Mouse (Mus musculus) mouse trophoblast stem cell (cell line): Measurements from ENCODE around the gene Fto.

Experiments used
- in situ Hi-C, 2 experiments: fragments of 300-500 bp; cut with MseI, MboI; formaldehyde crosslinking; loops; 2 replicates in 1 of 2; 3 replicates in 1 of 2; pipeline ENCODE4 v1.15.1; 2025

Gene Fto

DNA sequence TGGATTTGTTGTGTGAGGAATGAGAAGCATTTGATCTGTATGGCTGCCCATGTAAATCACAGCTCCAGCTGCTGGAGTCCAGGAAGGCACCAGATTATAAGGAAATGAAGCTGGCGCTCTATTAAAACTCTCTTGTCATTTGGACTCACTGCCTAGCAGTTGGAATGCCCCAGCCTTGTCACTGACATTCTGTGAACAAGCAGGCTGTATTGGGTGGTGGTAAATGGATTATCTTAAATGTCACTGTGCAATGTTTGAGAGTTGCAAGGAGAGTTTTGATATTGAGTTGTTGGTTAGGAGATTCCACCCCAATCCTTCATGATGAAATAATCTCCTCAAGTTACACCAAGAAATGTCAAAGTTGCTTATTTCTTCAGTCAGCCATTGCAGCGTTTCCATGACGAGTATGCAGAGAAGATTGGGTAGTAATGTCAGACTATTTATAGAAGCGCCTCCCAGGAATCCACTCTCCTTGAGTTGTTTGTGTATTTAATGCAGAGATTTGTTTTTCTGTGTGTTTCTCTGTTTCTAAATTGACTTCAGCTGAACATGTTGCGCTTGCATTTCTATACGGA, 246.8 kb downstream of the Fto start:
- in situ Hi-C loops = no loop called here

DNA sequence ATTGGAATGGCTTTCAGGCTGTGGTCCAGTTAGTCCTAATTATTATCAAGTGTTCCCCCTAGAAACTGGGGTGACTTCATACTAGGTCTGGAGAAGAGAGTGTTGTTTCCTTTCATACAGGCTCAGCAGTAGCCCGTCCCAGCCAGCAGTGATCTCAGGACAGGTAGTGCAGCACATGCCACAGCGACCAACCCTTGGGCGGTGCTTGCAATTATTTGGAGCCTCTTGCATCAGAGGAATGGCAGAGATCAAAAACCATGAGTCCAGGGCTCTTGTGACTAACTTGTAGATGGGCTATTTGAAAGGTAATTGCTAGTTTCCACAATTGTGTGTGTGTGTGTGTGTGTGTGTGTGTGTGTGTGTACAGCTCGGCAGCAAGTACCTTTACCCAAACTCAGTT, 247.9 kb downstream of the Fto start:
- in situ Hi-C loops = no loop called here

DNA sequence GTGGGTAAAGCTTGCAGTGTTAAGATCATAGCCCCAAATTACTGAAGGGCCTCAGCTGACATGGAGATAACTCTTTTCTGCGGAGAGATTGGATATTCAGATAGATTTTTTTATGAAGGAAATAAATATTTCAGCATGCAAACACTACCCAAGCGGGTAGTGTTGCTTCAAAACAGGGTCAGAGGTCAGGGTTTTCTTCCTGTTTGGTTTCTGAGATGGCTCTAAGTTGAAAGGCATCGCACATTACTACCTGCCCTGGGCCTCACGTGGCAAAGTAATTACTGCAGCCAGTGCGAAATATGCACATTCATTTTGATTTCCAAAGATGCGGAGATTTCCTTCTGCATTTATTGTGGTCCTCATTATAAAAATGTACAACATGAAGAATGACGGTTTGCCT, 249.3 kb downstream of the Fto start:
- in situ Hi-C loops = no loop called here

DNA sequence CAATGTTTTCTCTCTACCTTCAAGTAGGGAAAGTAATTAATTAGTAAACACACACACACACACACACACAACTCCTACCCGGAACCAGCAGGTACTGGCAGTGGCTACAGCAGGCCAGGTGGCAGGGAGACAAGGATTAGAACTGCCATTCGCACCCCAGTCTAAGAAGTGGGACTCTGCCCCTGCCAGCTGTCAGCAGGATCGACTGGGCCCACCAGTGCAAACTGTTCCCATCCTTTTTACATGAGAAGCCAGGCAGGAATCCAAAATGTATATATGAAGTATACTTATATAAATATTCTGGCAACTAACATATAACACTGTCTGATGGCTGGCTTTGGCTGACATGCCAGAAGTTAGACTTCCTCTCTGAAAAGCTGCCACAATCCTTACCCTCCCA, 250.0 kb downstream of the Fto start:
- in situ Hi-C loops = no loop called here

DNA sequence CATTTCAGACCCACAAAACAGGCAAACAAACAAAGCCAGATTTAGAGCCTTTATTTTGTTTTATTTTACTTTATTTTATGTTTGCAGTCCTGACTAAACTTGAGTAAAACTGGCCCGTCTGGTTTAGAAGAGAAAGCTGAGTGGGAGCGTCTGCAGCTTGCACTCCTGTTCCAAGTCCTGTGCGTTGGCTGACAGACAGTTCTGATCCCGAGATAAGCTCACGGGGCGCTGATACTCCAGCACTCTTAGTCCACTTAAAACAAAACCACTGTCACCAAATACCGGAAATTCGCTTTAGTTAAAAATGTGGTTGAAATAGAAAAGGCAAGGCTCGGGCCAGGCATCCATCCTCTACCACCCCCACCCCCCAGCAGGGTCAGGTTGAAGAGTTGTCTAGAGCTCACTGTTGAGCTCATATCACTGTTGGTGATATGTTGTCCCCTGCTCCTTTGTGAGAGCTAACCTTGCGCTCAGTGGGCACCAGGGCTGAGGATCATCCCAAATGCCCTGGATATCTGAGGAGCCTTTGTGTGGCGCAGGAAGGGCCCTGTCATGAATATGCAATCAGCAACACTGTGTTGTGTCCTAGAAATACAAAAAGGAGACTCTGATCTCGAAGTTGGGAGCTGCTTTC, 252.7 kb downstream of the Fto start:
- in situ Hi-C loops = no loop called here

DNA sequence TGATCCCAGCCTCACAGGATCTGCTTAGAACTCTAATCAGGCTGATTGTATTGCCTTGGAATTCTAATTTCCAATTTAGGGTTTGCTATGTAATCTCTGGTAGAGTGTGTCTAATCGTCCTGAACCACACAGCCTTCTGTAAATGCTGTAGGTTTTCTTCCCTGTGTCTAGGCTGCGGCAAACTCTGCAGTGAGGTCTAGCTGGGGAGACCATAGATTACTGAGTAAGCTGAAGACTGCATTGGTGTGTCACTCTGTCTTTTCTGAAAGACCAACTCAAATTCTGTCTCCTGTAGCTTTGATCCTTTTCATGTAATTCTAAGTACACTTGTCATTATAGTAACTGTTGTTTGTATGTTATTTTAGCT, 253.2 kb downstream of the Fto start:
- in situ Hi-C loops = no loop called here

DNA sequence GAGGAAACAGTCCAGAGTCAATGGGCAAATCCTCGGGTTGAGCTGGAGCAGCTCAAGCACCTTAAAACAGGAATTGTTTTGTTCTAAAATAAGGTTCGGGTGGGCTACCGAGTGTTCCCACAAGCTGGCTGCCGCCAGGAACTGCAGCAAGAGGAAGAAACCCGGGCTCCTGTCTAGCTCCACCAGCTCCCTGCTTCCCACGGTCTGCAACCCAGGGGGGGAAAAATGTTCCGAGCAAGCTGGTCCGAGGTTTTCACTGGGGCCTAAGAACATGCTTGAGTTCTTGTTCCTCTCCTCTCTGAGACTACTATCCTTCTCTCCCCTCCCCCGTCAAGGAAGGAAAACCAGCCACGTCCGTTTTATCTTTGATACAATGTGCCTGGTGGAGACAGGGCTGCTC, 256.5 kb downstream of the Fto start:
- in situ Hi-C loops = no loop called here

DNA sequence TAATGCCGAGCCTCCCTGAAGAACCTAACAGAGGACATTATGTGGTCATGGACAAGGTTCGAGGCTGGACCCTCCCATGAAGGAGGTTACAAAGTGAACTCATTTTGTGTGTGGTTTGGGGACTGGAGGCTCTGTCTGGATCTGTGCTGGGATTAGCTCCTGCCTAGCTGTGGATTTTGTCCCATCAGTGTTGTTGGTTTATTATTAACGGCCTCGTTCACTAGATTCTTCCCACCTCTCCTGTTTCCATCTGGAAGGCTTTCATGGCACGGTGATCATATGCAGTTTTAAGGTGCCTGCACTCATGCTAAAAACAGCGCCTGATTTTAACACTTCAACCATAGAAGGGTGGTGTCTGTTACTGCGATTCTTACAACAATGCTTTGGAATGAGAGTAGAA, 257.5 kb downstream of the Fto start:
- in situ Hi-C loops = no loop called here

DNA sequence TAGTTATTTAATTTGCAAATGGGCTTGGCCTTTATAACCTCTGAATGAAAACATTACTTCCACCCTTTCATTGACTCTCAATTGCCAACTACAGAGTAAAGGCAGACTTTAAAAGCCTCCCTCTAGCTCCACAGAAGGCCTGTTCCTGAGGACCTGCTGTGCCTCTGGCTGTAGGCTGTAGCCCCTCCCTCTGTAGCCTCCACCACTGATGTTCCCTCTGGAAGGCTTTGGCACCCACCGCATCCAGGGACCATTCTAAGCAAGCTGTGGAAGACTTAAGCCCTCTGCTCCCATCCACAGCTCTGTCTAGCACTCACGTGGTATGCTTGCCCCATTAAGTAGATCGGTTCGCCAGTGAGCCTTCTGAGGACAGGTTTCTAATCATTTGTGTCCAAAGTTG, 258.7 kb downstream of the Fto start:
- in situ Hi-C loops = no loop called here

DNA sequence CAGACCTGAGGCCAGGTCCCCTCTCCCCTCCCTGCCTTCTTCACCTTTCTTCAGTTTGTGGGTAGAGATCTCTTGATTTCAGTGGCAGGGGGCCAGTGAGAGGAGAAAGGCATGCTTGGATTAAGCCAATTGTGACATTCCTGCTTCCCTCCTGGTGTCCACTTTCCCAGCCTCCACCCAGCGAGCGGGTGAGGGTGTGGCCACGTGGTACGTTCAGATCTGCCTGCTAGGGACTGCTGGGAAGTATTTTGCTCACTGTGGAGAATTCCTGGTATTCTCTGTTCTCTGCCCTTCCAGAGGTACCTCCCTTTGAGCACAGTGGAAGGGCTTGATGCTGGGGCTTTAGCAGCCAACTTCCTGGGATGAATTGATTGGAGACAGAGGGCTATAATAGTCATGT, 259.3 kb downstream of the Fto start:
- in situ Hi-C loops = no loop called here

DNA sequence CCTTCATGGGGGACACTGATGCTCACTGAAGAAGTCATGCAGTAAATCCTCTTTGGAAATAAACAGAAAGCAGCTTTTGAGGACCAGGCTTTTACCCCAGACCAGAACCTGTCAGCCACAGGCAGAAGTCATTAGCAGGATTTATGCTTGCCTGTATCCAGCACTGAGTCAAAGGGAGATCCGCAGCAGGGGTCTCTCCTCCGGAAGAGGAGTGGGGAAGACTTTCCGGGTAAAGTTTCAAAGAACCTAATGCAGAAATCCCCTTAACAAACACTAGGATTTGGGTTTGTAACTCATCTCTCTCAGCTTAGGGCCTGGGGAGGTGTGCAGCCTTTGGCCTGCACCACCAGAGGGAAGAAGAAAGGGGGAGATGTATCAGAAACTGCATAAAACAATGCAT, 262.3 kb downstream of the Fto start:
- in situ Hi-C loops = no loop called here

DNA sequence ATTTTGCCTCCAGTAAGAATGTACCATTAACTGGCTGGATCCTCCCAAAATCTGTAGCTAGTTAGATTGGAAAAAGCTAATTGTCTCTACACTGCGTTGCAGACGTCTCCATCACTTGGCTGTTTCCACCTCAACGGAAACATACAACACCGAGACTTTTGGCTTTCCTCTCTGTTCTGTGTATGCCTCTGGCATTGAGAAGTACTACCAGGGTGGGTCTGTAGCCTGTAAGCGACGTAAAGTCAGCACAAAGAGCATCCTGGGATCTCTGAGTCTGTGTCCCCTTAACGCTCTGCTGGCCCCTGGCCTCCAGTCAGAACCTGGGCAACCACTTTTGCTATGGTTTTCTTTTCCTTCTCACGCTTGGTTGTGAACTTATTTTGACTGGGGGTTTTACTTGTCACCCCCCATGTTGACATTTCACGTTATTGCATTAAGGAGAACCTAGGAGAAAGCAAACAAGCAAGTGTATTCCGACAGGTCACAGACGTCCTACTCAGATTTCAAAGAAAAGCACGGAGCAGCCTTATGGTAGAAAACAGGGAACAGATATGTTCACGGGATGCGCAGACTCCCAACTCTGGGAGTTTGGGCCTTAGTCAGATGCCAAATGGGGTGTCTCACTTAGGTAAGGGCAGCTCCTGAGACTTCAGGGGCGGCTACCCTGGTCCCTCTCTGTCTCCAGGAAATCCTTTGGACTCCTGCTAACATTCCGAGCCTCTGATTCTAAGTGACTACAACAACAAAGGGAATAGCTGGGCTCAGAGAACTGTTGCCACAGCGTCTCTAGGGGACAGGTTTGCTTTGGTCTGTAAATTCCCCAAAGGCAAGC, 263.0 kb downstream of the Fto start:
- in situ Hi-C loops = no loop called here

DNA sequence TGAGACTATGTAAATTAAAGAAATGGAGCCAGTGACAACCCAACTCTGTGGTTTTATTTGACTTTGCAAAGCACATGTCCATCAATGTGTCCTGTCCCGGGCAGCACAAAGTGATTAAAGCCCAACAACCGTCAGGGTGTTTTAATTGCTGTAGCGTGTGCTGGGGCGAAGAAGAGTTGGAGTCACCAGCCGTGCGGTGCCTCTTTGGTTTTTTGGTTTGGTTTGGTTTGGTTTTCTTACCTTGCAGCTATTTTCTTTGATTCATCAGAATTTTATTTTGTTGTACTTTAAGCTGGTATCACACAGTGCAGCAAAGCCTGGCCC, 263.6 kb downstream of the Fto start:
- in situ Hi-C loops = no loop called here

DNA sequence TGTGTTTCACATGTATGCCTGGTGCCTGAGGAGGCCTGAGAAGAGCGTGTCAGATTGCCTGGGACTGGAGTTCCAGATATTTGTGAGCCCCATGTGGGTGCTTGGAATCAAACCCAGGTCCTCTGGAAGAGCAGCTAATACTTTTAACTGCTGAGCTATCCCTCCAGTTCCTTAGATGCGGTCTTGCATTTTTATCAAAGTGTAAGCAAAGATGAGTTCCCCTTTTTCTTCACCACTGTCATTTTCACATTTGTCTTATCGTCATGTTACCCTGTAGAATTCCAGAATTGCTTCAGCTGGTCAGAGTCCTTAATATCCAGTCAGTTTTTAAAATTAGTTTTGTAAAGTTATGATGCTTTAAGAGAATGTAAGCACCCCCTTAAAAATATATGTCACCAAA, 264.3 kb downstream of the Fto start:
- in situ Hi-C loops = no loop called here

DNA sequence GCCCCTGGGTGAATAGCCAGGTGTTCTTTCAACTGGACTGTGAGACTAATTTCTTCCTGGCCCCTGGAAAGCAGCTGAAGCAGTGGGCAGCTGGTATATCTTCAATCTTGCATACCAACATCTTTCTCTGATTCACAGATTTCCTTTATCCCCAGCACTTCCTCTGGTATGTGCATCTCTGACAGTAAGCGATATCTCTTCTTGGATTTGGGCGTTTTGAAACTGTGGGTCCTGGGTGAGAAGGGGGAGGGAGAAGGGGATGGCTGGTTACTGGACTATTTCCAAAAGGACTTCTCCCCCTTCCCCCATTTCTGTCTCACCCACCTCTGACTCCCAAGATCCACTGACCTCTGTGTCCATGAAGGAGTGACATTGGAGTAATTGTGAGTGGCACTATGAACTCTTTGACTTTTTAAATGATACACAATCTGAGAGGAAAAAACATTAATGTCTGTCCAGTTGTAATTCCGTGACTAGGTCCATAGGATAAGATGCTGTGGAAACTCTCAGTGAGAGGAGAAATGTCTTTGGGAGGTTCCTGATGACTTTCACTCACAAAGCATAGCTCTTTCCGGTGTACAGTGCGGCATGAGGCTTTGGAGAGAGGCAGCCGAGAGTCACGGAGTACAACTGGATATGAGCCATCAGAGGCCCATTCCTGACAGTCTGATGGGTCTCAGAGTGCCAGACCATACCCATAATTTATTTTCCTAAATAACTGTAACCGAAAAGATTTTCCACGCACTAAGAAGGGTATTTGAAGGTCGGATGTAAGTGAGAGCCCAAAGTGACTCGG, 271.5 kb downstream of the Fto start:
- in situ Hi-C loops = no loop called here

DNA sequence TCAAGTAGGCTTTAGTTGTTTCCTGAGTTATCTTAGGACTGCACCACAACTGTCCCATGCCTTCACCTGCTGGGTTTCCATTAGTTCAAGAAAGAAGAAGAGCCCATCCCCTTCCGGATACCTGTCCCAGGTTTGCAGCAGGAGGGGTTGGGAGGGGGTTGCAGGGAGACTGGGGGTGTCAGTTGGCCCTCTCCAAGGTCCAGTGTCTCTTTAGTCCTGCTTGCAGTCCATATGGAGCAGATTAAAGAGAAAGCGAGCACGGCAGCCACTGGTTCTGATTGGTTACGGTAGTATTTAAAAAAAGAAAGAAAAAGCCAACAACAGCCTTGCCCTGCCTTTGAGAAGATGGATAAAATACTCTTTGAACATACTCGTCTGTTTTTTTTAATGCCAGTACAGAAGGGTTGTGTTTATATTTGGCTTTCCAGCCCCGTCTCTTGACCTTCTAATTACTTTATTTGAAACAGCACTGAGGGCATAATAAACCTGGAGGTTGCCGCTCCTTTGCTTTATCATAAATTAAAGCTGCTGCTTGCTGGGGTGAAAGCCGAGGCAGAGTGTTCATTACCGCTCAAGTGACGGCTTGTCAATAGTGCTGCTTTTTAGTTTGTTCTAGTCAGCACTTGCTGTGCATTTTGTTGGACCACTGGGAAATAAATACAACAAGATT, 279.2 kb downstream of the Fto start:
- in situ Hi-C loops = no loop called here

DNA sequence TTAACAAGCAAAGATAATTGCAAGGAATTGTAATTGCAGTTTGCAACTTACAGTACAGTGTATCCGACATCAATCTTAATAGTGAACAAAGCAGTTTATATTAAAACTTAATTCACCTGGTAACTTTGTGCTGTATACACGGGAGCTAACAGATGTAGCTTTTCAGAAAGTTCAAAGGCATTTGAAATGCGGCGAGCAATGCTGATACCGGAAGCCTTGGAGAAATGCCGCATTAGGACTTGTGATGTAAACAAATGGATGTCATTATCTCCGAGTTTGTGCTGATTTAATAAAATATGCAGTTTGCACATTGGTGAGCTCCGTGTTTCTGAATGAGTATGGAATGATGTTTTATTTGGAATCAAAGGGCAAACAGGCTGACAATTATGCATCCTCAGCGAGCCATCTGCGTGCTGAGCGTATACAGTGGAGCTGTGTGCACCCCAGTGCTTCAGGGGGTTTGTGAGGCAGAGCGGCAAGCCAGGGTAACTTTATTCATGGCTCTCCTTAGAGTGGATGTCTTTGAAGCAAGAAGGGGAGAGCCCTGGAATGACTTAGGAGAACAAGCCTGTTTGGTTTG, 280.0 kb downstream of the Fto start:
- in situ Hi-C loops = no loop called here

DNA sequence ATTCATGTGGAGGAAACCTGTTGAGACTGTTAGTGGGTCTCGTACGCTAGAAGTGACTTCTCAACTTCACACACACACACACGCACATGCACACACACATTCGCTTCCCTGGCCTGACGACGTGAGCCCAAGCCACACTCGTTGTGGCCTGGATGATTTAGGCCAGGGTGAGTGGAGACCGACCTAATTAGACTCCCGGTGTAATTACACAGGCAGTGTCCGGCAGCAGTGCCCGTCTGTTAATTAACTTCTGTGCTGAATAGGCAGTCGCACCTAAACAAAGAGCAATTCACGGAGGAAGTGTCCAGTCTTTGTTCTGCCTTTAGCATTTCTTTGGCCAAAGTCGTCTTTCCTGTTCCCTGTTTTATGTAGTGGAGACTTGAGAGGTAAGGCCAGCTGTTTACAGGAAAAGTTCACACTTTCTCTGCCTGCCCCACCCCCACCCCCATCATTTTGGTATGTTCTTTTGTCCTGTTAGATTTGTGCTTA, 286.1 kb downstream of the Fto start:
- in situ Hi-C loops = no loop called here

DNA sequence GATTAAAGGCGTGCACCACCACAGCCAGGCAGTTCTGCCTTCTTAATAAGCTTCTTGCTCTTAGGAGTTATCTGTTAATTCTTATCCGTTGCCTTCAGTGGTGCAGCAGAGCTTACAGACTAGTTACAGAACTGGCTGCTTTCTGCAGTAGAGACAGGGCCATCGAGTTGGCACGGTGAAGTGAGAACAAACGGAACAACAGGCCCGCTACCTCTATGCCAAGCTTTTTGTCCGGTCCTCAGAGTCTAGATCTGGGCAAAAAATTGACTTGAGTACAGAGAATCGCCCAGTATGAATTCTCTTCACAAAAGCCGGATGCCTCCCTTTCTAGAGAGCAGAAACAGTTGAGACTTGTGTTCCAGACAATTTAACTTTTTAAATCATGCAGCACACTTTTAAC, 290.4 kb downstream of the Fto start:
- in situ Hi-C loops = no loop called here

DNA sequence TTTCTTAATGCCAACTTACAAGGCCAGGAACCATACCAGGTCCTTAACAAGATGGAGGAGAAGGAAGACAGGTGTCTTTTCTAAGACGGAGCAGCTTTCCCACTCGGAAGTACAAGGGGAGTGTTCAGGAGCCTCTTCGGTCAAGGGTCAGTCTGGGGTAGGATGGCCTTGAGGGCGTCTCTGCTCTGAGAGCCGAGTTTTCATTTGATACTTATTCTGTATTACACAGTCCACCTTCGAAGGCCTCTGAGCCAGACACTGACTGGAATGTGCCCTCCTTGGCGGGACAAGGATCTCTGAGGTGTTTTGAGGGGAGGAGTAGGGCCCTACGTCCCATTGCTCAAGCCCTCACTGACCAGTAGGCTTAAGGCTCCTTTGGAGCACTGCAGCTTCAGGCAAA, 292.6 kb downstream of the Fto start:
- in situ Hi-C loops = no loop called here

DNA sequence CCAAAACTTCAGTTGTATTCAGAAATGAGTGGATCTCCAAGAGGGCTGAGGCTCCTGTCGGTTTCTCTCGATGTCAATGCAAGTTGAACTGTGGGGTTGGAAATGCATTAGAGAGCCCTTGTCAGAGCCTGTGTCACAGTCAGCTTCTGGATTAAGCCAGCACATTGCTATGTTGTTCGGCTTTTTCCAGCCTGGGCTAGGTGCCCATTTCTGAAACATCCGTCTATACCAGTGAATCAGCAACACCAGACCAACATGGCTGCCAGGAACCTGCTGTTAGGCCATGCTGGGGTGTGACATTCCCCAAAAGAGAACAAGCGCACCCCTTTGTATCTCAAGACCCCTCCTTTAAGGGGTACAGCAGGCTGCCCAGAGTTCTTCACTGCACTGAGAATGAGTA, 293.8 kb downstream of the Fto start:
- in situ Hi-C loops = no loop called here

DNA sequence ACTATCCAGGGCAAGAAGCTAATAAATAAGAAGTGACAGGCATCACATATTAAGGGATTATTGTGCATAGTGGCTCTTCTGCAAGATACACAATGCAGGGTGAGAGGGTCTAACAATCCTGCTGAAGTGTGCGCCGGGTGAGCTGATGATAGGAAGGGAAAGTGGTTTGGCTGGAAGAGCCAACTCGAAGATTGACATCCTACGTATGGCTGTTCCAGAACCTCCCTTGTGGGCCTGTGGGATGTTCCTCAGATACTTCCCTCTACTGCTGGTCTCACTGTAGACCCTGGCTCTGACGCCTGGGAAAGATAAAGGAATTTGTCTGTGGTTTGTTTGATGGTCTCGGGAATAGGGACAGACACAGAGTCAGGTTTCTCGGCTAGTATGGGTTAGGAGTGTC, 297.9 kb downstream of the Fto start:
- in situ Hi-C loops = no loop called here
